Mouse (Mus musculus) embryonic facial prominence, embryonic 15.5 days (tissue): ENCODE measurements at regions not wholly inside any gene's neighbourhood (a gene's known extent, or its start where the extent isn't known, plus 50 kb on each side); places are given as distances from the start of the nearest gene placed in this dataset.
A peak's percentile ranks its signal among the peaks of the same experiment; 100 is the strongest.

Experiments
- ATAC-seq: fragments of 200-750 bp; cut with Nextera tagmentation; 2 replicates; pipeline ENCODE4 v1.8.0; 2017; ENCODE audit warnings: low read depth, moderate TSS enrichment; ENCODE audit not compliant: insufficient number of reproducible peaks, low FRiP score, low TSS enrichment
- H3K27ac ChIP-seq: fragments of 300-500 bp; sonication (generic); replicated peaks from 2 replicates; pipeline ENCODE4 v1.5.1; 2015; ENCODE audit warnings: mild to moderate bottlenecking, inconsistent platforms
- H3K27me3 ChIP-seq: fragments of 300-500 bp; sonication (generic); 2 replicates; pipeline ENCODE4 v1.6.1; 2015; ENCODE audit warnings: inconsistent platforms
- H3K36me3 ChIP-seq: fragments of 300-500 bp; sonication (generic); 2 replicates; pipeline ENCODE4 v1.6.1; 2015; ENCODE audit warnings: mild to moderate bottlenecking, inconsistent platforms
- H3K4me1 ChIP-seq: fragments of 300-500 bp; sonication (generic); 2 replicates; pipeline ENCODE4 v1.6.1; 2015; ENCODE audit warnings: inconsistent platforms
- H3K4me2 ChIP-seq: fragments of 300-500 bp; sonication (generic); replicated peaks from 2 replicates; pipeline ENCODE4 v1.6.1; 2015; ENCODE audit warnings: mild to moderate bottlenecking, inconsistent platforms
- H3K4me3 ChIP-seq: fragments of 300-500 bp; sonication (generic); replicated peaks from 2 replicates; pipeline ENCODE4 v1.5.1; 2015; ENCODE audit warnings: mild to moderate bottlenecking, inconsistent platforms
- H3K9ac ChIP-seq: fragments of 300-500 bp; sonication (generic); 2 replicates; pipeline ENCODE4 v1.6.1; 2015; ENCODE audit warnings: inconsistent platforms
- H3K9me3 ChIP-seq: fragments of 300-500 bp; sonication (generic); replicated peaks from 2 replicates; pipeline ENCODE4 v1.6.1; 2016; ENCODE audit warnings: inconsistent platforms
- WGBS: fragments of 180-500 bp; shearing (Covaris S2); methylation state at CpG from one replicate; pipeline ENCODE4 v1.1.7; 2015; 5-methylcytosine and 5-hydroxymethylcytosine counted together

DNA sequence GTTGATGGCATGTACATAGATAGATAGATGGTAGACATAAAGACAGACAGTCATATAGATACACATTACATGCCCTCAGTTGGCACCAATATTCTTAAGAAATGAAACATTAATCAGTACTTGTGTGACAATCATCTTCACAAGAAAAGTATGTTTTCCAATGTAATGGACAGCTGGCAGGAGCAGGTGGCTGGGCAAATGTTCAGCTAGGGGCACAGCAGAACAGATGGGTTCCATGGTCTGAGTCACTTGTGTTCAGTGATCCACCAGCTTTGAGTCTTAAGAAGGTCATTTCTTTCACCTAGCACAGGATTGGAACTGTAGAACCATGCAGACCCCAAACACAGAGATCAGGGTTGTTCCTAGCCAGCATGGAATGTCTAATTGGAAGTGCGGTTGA is 2631.2 kb upstream of the 5930422O12Rik start:
- Histone ChIP-seq H3K4me2 (no peak overlapping the region), H3K27me3 (no peaks in the 10 kb centered on the region), H3K4me1 (no peaks in the 10 kb centered on the region), H3K9me3 (no peaks in the 10 kb centered on the region), H3K27ac (no peak overlapping the region), H3K36me3 (no peaks in the 10 kb centered on the region), H3K4me3 (no peak overlapping the region), H3K9ac (no peak overlapping the region)
- ATAC-seq: no peak
- 97% methylated on average over 1 of the region's 1 CpGs for WGBS

GRCm38 (mm10) chr8:30817028-30817427 is 2611.5 kb upstream of the 5930422O12Rik start:
- Histone ChIP-seq H3K4me1 (no peaks in the 10 kb centered on the region), H3K9ac (no peak overlapping the region), H3K27me3 (no peaks in the 10 kb centered on the region), H3K27ac (no peak overlapping the region), H3K4me2 (no peak overlapping the region), H3K36me3 (no peaks in the 10 kb centered on the region), H3K4me3 (no peak overlapping the region), H3K9me3 (no peaks in the 10 kb centered on the region)
- 92% methylated on average over 5 of the region's 5 CpGs for WGBS
- ATAC-seq: no peak

- Histone ChIP-seq H3K27me3 (no peaks in the 10 kb centered on the region), H3K9me3 (no peaks in the 10 kb centered on the region), H3K27ac (no peak overlapping the region), H3K4me1 (peaks cover 7% of the 10 kb centered on the region), H3K36me3 (no peaks in the 10 kb centered on the region), H3K9ac (no peak overlapping the region), H3K4me3 (no peak overlapping the region), H3K4me2 (no peak overlapping the region; the same call in 1 of the 2 replicates)
- ATAC-seq: no peak
- 39% methylated on average over 25 of the region's 25 CpGs for WGBS
Measured at GRCm38 (mm10) chr8:30822835-30823587, 2605.5 kb upstream of the 5930422O12Rik start.

- WGBS: 82% methylated on average over 11 of the region's 11 CpGs
- H3K36me3 ChIP-seq: no peaks in the 10 kb centered on the region
- H3K9ac ChIP-seq: no peak overlapping the region
- H3K27ac ChIP-seq: no peak overlapping the region
- H3K4me2 ChIP-seq: no peak overlapping the region
- H3K4me3 ChIP-seq: no peak overlapping the region
- no peaks in the 10 kb centered on the region for H3K27me3 ChIP-seq
- ATAC-seq: no peak
- H3K4me1 ChIP-seq: peaks cover 7% of the 10 kb centered on the region
- no peaks in the 10 kb centered on the region for H3K9me3 ChIP-seq
Measured at GRCm38 (mm10) chr8:30823588-30823938, 2604.9 kb upstream of the 5930422O12Rik start.

- Histone ChIP-seq H3K9ac (no peak overlapping the region), H3K4me1 (peaks cover 7% of the 10 kb centered on the region), H3K9me3 (no peaks in the 10 kb centered on the region), H3K27ac (no peak overlapping the region), H3K4me3 (no peak overlapping the region), H3K4me2 (no peak overlapping the region), H3K27me3 (no peaks in the 10 kb centered on the region), H3K36me3 (no peaks in the 10 kb centered on the region)
- WGBS: 80% methylated on average over 4 of the region's 4 CpGs
- no peak for ATAC-seq
Measured at GRCm38 (mm10) chr8:30826021-30826420, 2602.5 kb upstream of the 5930422O12Rik start.

- ATAC-seq: no peak
- WGBS: 84% methylated on average over 8 of the region's 8 CpGs
Measured at GRCm38 (mm10) chr8:30838056-30838455, 2590.5 kb upstream of the 5930422O12Rik start.

GRCm38 (mm10) chr8:30840064-30840463 is 2588.4 kb upstream of the 5930422O12Rik start:
- Histone ChIP-seq H3K4me1 (no peaks in the 10 kb centered on the region), H3K9ac (no peak overlapping the region), H3K4me2 (no peak overlapping the region), H3K4me3 (no peak overlapping the region), H3K9me3 (no peaks in the 10 kb centered on the region), H3K27me3 (no peaks in the 10 kb centered on the region), H3K36me3 (no peaks in the 10 kb centered on the region), H3K27ac (no peak overlapping the region)
- WGBS: 36% methylated on average over 8 of the region's 8 CpGs
- no peak for ATAC-seq

More at GRCm38 (mm10) chr8:30838056-30838455, 2590.5 kb upstream of the 5930422O12Rik start:
- H3K9ac ChIP-seq: no peak overlapping the region
- H3K4me2 ChIP-seq: no peak overlapping the region
- H3K36me3 ChIP-seq: no peaks in the 10 kb centered on the region
- H3K4me1 ChIP-seq: no peaks in the 10 kb centered on the region
- H3K9me3 ChIP-seq: no peaks in the 10 kb centered on the region
- H3K27me3 ChIP-seq: no peaks in the 10 kb centered on the region
- no peak overlapping the region for H3K4me3 ChIP-seq
- H3K27ac ChIP-seq: no peak overlapping the region

DNA sequence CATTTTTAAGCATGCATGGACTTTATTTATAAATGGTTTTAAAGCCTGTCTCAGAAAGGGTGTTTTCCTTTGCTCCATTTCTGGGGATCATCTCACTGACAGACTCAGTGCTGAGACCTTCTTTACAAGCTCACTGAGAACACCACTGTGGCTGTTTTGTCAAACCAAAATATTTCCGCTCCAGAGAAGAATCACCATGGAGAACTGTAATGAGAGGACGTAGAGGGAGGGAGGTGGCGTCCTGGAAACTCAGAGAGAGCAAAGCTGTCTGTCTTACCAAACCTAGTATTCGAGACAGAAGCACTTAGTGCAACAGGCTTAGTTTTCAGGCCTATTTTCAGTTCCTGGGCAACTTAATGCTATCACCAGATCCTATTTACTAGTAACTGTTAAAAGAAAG is 2565.5 kb upstream of the 5930422O12Rik start:
- no peaks in the 10 kb centered on the region for H3K4me1 ChIP-seq
- no peak for ATAC-seq
- no peaks in the 10 kb centered on the region for H3K36me3 ChIP-seq
- no peak overlapping the region for H3K4me3 ChIP-seq
- H3K27ac ChIP-seq: no peak overlapping the region
- 52% methylated on average over 4 of the region's 4 CpGs for WGBS
- H3K4me2 ChIP-seq: no peak overlapping the region
- H3K9me3 ChIP-seq: no peaks in the 10 kb centered on the region
- no peak overlapping the region for H3K9ac ChIP-seq
- H3K27me3 ChIP-seq: no peaks in the 10 kb centered on the region

DNA sequence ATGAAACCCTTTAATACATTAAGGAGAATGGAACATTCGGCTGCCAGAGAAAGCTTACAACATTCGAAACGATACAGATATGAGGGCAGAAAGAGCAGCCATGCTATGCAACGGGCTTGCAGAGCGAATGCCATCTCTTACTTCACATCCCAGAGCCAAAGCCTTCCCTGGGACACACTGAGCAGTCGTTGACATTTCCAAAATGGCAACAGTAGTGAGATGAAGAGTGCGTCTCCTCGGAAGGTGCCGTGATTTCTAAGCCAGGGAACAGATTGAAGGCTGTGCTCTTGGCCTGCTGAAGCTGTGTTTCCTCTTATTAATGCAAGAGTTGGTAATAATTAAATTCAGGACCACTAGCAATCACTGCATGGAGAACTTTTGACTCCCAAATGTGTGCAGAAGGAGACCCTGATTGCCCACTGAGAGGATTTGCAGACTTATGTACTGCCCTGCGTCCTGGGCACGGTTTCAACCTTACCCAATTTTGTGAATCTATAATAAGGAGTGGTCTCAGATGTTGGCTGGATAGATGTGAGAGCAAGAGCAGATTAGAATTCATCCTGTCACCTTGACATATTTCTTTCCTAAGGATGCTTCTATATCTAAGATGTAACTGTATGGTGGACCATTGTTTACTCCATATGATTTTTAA is 2522.3 kb upstream of the 5930422O12Rik start:
- Histone ChIP-seq H3K9me3 (no peaks in the 10 kb centered on the region), H3K27ac (no peak overlapping the region), H3K27me3 (no peaks in the 10 kb centered on the region), H3K4me1 (no peaks in the 10 kb centered on the region), H3K36me3 (no peaks in the 10 kb centered on the region), H3K4me2 (no peak overlapping the region), H3K9ac (no peak overlapping the region), H3K4me3 (no peak overlapping the region)
- 85% methylated on average over 11 of the region's 11 CpGs for WGBS
- ATAC-seq: no peak

DNA sequence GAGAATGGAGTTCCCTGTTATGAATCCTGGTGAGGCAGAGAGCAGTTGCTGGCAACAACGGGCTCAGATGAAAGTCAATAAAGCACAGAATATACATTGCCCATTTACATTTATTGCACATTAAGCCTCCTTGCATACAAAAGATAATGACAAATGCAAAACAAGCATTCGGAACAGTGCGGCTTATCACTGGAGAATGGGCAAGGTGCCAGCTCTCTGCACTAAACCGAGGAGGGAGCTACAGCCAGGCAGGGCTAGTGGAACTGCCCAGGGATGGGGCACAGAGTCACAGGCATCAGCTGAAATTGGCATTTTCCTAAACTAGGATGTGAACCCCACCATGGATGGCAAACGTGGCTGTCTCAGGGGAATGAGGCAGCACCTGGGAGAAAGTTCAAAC is 2514.8 kb upstream of the 5930422O12Rik start:
- Histone ChIP-seq H3K9ac (no peak overlapping the region), H3K4me1 (peaks cover 12% of the 10 kb centered on the region), H3K27ac (no peak overlapping the region), H3K9me3 (no peaks in the 10 kb centered on the region), H3K27me3 (no peaks in the 10 kb centered on the region), H3K4me2 (no peak overlapping the region), H3K36me3 (no peaks in the 10 kb centered on the region), H3K4me3 (no peak overlapping the region)
- WGBS: 69% methylated on average over 5 of the region's 5 CpGs
- ATAC-seq: no peak

GRCm38 (mm10) chr8:30915127-30915526 is 2513.4 kb upstream of the 5930422O12Rik start:
- H3K9me3 ChIP-seq: no peaks in the 10 kb centered on the region
- ATAC-seq: no peak
- no peaks in the 10 kb centered on the region for H3K27me3 ChIP-seq
- 0 out of 2 replicates have a peak overlapping the region, but pooled peaks have one; percentile 73 for H3K4me2 ChIP-seq
- H3K27ac ChIP-seq: no peak overlapping the region
- WGBS: 49% methylated on average over 7 of the region's 7 CpGs
- H3K4me1 ChIP-seq: peaks cover 12% of the 10 kb centered on the region
- no peaks in the 10 kb centered on the region for H3K36me3 ChIP-seq
- no peak overlapping the region for H3K9ac ChIP-seq
- H3K4me3 ChIP-seq: 0 out of 2 replicates have a peak overlapping the region, but pooled peaks have one; percentile 42
